Mouse (Mus musculus): ENCODE data around the gene Tfap2c. TPM values are rescaled to one million over a fixed set of nuclear protein-coding genes. Genes with fewer than 3 reads are reported as not detected.

The Tfap2c gene
- total RNA-seq, 2 experiments from 2014 or later = not detected

- ATAC-seq (ENCODE audit: poor library complexity, severe bottlenecking) = no peak
Measured at GRCm38 (mm10) chr2:172551081-172551720, 1.8 kb downstream of the Tfap2c start.

GRCm38 (mm10) chr2:172551872-172552271 lies 2.5 kb downstream of the Tfap2c start:
- ATAC-seq (ENCODE audit: poor library complexity, severe bottlenecking) = no peak

- ATAC-seq (ENCODE audit: poor library complexity, severe bottlenecking) = no peak
Measured at GRCm38 (mm10) chr2:172552666-172553065, 3.3 kb downstream of the Tfap2c start.

GRCm38 (mm10) chr2:172554211-172554610 lies 4.8 kb downstream of the Tfap2c start:
- ATAC-seq (ENCODE audit: poor library complexity, severe bottlenecking) = no peak

- ATAC-seq (ENCODE audit: poor library complexity, severe bottlenecking) = no peak
Measured at GRCm38 (mm10) chr2:172558674-172559468, 9.5 kb downstream of the Tfap2c start.

- no peak for ATAC-seq (ENCODE audit: poor library complexity, severe bottlenecking)
Measured at GRCm38 (mm10) chr2:172561016-172561415, 11.6 kb downstream of the Tfap2c start.

GRCm38 (mm10) chr2:172567835-172568234 lies 18.4 kb downstream of the Tfap2c start:
- ATAC-seq (ENCODE audit: poor library complexity, severe bottlenecking) = no peak

- no peak for ATAC-seq (ENCODE audit: poor library complexity, severe bottlenecking)
Measured at GRCm38 (mm10) chr2:172568466-172568865, 19.1 kb downstream of the Tfap2c start.

- ATAC-seq (ENCODE audit: poor library complexity, severe bottlenecking) = no peak
Measured at GRCm38 (mm10) chr2:172577196-172577766, 27.9 kb downstream of the Tfap2c start.

GRCm38 (mm10) chr2:172579221-172579620 lies 29.8 kb downstream of the Tfap2c start:
- ATAC-seq (ENCODE audit: poor library complexity, severe bottlenecking) = no peak

GRCm38 (mm10) chr2:172580536-172581265 lies 31.3 kb downstream of the Tfap2c start:
- ATAC-seq (ENCODE audit: poor library complexity, severe bottlenecking) = no peak

- no peak for ATAC-seq (ENCODE audit: poor library complexity, severe bottlenecking)
Measured at GRCm38 (mm10) chr2:172583312-172583711, 33.9 kb downstream of the Tfap2c start.

GRCm38 (mm10) chr2:172585329-172585728 lies 35.9 kb downstream of the Tfap2c start:
- no peak for ATAC-seq (ENCODE audit: poor library complexity, severe bottlenecking)

- no peak for ATAC-seq (ENCODE audit: poor library complexity, severe bottlenecking)
Measured at GRCm38 (mm10) chr2:172589048-172589447, 39.7 kb downstream of the Tfap2c start.

- ATAC-seq (ENCODE audit: poor library complexity, severe bottlenecking) = no peak
Measured at GRCm38 (mm10) chr2:172590839-172591238, 41.4 kb downstream of the Tfap2c start.

GRCm38 (mm10) chr2:172594326-172594725 lies 44.9 kb downstream of the Tfap2c start:
- no peak for ATAC-seq (ENCODE audit: poor library complexity, severe bottlenecking)

GRCm38 (mm10) chr2:172597056-172597455 lies 47.7 kb downstream of the Tfap2c start:
- ATAC-seq (ENCODE audit: poor library complexity, severe bottlenecking) = no peak

- no peak for ATAC-seq (ENCODE audit: poor library complexity, severe bottlenecking)
Measured at GRCm38 (mm10) chr2:172597881-172598280, 48.5 kb downstream of the Tfap2c start.

GRCm38 (mm10) chr2:172604625-172605024 lies 55.2 kb downstream of the Tfap2c start:
- ATAC-seq (ENCODE audit: poor library complexity, severe bottlenecking) = no peak

GRCm38 (mm10) chr2:172605642-172606041 lies 56.2 kb downstream of the Tfap2c start:
- no peak for ATAC-seq (ENCODE audit: poor library complexity, severe bottlenecking)

GRCm38 (mm10) chr2:172607710-172608109 lies 58.3 kb downstream of the Tfap2c start:
- ATAC-seq (ENCODE audit: poor library complexity, severe bottlenecking) = no peak

Data from megakaryocyte, adult 5-6 weeks (primary cell).